Mouse (Mus musculus) stomach, postnatal 0 days (tissue): ENCODE measurements around the gene Taar9.

ENCODE experiments used
- CTCF ChIP-seq: IDR thresholded peaks from 2 replicates; pipeline ENCODE4 v1.5.1; 2016; ENCODE audit warnings: antibody characterized with exemption, low read depth, mild to moderate bottlenecking, moderate library complexity
- EP300 ChIP-seq: optimal IDR thresholded peaks from 2 replicates; pipeline ENCODE3; 2016; ENCODE audit warnings: antibody characterized with exemption

DNA sequence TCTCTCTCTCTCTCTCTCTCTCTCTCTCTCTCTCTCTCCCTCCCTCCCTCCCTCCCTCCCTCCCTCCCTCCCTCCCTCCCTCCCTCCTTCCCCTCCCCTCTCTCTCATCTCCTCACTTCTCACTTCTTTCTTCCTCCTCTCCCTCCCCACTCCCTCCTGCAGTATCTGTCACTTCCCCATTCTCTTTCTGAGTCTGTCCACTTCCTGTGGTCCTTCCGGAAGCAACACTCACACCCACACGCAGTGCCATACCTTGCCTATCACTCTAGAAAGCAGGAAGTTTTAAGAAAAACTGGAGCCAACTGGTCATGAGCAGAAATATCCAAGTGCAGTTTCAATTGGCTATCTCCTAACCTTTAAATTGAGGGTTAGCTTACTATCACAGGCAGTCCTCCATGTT, 23.8 kb upstream of the Taar9 start:
- TF ChIP-seq CTCF (no peak), EP300 (no peak)
